Mouse (Mus musculus): ENCODE measurements around the gene Krt76. TPM values are rescaled to one million over a fixed set of nuclear protein-coding genes. Genes with fewer than 3 reads are reported as not detected.

The Krt76 gene
- not detected for total RNA-seq (2021)
- long read RNA-seq, experiment 1, result 0 reads
- long read RNA-seq, experiment 2, result 0 reads

GRCm38 (mm10) chr15:101892820-101893219 is at the start of gene Krt76:
Krt76 (minus strand) TSS chr15:101892920.
- no peak for DNase-seq

DNA sequence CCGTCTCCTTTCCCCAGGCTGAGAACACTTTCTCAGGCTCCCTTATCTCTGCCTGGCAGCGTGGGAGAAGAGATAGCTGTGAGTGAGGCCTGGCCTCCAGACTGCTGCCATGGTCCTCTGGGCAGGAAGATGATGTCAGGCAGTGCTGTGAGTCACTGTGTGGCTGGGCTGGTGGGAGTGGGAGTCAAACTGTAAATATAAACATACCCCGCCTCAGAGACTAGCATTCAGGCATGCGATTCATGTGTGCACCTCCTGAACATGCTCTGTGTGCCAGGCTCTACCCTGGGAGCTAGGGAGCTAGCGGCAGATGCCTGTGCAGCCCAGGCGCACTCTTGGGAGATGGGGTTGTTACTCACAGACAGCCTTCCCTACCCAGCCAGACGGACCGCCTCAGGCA is 49.2 kb upstream of the Krt76 start:
- DNase-seq, result peak; percentile 13 to 17

- DNase-seq, result no peak
Observed at GRCm38 (mm10) chr15:101940274-101940829, 47.6 kb upstream of the Krt76 start, which contains the start of gene Krt79. Krt79 (minus strand) TSS chr15:101940324.

- no peak for DNase-seq
Observed at GRCm38 (mm10) chr15:101938600-101939308, 46.0 kb upstream of the Krt76 start.

DNA sequence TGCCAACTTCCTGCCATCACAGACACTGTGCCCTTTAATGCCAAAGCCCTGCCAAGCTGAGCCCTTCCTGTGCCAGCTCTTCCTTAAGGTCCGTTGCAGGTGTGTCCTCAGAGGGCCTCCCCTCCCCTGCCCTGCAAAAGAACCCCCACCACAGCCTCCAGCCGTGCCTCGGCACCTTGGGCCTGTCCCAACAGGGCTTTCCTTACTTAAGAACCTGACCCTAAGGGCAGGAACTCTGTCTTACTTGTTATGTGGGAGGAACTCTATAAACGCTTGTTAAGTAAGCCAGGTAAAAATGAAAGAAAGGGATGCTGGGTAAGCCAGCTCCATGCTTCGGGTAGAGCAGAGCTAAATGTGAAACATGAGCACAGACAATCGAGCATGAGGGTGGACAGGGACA is 40.3 kb upstream of the Krt76 start:
- no peak for DNase-seq

DNA sequence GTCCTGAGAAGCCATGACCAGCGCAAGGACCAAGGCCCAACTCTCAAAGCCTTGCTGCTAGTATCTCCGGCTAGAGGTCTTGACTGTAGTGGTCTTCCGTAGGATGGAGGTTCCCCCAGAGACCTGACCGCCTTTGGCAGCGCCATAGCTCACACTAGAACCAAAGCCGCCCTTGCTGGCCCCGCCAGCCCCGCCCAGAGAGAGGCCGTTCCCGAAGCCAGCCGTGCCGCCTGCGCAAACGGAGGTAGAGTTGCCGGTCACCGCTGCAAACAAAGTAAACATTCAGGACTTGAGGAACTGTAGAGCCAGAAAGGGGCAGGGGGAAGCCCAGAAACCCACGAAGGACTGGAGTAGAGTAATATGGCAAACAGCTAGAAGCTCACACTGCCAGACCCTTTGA is 36.9 kb upstream of the Krt76 start:
- peak in 1 of 2 experiments; percentile 19 for DNase-seq

DNA sequence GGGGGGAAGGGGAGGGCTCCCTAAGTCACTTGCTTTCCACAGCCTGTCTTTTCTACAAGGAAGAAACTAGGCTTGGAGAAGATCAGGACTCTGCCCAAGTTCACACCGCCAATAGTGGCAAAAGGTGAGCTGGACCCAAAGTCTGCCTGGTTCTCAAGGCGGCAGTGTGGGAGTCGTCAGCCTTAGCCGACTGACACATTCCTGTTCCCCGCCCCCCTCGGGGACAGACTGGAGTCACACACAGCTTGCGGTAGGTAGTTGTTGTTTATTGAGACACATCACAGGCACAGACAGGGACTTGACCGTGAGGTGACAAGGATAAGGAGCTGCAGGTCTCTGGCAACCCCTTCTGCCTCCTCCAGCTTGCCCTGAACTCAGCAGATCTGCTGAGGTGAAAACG is 36.4 kb upstream of the Krt76 start:
- DNase-seq, result no peak

DNA sequence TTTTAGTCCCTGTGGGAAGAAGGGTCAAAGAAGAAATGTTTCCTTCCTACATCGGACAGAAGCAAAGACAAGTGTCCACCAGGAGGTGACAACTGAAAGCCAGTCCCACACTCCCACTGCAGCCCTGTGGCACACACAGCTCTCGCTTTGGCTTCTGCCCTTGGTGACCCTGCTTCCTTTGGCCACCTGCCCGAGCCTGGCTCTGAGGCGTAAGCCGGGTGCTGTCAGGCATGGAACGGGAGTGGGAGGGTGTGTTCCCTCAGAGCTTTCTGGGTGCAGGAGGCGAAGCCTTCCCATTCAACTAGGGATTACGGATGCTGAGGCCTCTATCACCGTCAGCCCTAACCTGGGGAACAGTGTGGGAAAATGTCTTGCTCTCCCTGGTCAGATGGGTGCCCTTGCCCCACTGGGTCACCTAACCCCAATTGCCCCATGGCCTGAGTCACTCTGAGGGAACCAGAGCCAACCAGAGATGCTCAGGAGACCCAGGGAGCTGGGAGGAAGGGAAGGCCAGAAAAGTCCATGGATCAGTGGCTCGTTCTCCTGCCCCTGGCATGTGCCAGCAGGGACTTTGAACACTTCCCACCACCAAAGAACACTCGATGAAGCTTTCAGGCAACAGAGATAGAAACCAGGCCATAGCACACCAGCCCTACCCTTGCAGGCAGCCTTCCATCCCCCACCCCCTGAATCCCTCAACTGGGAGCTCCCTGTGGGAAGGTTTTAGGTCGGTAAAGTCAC is 34.8 kb upstream of the Krt76 start:
- peak; percentile 28 to 30 for DNase-seq

DNA sequence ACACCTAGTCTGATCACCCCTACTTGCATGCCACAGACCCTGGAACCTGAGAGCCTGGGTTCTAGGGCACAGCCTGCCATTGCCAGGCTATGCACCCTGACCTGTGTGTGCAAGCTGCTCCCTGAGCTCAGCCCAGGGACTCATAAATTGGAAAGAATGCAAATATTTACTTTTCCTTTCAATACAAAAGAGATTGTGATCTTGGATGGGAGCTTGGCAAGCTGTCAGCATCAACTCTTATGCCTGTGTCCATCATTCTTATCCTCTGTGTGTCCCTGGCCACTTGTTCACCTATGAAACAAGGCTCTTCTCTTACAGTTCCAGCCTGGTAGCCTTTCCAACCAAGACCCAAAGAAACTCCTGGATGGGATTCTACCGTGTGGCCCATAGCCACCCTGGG is 32.3 kb upstream of the Krt76 start:
- DNase-seq, result no peak

GRCm38 (mm10) chr15:101924635-101925034 is 31.9 kb upstream of the Krt76 start, which contains the start of gene Krt4:
Krt4 (minus strand) TSS chr15:101924735.
- no peak for DNase-seq

- DNase-seq, result no peak
Observed at GRCm38 (mm10) chr15:101922296-101922695, 29.6 kb upstream of the Krt76 start.

- no peak for DNase-seq
Observed at GRCm38 (mm10) chr15:101916072-101916471, 23.4 kb upstream of the Krt76 start.

DNA sequence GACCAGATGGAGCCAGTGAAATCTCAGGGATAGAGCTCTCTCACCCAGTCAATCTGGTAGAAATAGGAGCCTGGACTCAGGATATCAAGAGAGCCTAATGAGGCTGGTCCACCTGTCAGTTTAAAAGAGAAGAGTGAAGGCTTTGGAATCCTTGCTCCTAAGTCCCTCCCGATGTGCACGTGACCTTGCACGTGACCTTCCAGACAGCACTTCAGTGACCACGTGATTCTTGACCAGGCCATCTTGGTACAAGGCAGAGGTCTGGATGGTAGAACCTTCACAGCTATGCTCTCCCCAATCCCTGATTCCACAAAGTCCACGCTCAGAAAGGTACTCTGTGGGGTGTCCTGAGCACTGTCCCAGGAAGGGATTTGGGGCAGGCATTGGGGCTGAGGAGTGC is 12.1 kb upstream of the Krt76 start:
- DNase-seq, result no peak

GRCm38 (mm10) chr15:101902171-101903149 is 9.7 kb upstream of the Krt76 start:
- no peak for DNase-seq

GRCm38 (mm10) chr15:101895216-101895615 is 2.5 kb upstream of the Krt76 start:
- DNase-seq, result no peak

- no peak for DNase-seq
Observed at GRCm38 (mm10) chr15:101879776-101880175, 12.9 kb downstream of the Krt76 start.

DNA sequence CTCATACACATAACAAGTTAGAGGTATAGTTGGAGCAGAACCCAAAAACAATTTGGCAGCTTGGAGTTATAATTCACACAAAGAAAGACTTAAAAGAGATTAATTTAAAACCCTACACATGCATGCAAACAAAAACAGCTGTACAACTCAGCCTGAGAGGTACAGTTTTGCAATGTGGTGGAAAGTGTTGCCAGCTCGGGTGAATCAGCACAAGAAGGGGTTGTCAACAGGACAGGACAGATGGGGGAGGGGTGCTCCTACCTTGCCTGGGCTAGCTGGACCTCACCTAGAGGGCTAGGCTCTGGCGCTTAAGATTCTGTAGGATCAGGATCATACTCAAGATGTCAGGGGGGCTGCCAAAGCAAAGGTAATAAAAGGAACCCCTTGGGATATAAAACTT is 14.7 kb downstream of the Krt76 start:
- no peak for DNase-seq

- DNase-seq, result no peak
Observed at GRCm38 (mm10) chr15:101874383-101874782, 18.3 kb downstream of the Krt76 start.

DNA sequence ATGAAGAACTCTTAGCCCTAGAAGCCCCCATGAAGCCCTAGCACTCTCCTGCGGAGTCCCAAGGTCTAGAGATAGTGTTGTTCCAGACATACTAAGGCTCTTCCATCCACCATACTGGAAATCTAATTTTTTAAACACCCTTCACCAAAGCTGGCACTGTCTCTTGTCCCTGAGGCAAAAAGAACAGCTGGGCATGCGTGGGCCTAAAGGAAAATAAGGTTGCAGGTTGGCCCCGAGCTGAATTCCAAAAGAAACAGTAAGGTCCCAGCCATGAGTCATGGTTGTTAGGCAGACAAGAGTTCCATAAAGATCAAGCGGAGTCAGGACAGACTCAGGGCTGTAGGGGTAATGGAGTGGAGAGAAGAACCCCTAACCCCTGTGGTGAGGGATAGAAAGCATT is 19.5 kb downstream of the Krt76 start:
- no peak for DNase-seq

DNA sequence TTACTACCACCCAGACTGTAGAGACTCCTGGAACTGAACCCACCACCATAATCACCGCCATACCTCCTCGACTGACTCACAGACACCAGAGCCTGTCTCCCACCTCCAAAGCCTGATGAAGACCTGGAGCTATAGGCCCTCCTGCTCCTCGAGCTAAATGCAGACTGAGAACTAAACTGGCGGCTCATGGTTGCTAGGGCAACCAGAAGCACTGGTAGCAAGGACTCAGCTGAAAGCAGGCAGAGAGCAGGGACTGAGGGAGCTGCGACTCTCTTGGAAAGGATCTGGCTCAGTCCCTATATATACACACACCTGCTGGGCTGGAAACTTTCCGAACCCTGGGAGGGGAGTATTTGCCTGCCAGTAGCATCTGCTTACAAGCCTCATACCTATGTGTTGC is 23.3 kb downstream of the Krt76 start, which contains the start of gene Krt77:
Krt77 (minus strand) TSS at position 275 of the 400 bp plus-strand sequence.
- no peak for DNase-seq

DNA sequence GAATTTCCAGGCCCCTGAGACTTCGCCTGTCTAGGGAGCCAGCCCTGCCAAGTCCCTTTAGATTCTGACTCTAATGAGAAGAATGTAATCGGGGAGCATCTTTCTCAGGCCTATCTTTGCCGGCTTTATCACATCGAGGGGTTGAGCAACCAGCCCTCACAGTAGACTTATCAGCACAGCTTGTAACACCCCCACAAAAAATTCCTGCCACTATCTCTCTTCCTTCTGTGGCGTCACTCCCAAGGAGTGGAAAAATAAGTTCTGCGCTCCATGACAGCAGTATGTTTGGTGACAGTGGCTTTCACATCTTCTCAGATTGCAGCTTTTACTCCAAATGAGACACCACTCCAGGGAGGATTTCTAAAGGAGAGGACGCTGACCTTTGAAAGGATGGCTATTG is 26.0 kb downstream of the Krt76 start:
- DNase-seq, result no peak
